Mouse (Mus musculus) cerebellum, adult 9-10 months (tissue): ENCODE results near the gene Bysl.
A peak's percentile ranks its signal among the peaks of the same experiment; 100 is the strongest.

Experiments
- DNase-seq: peaks from one replicate; pipeline ENCODE4 v3.0.0; 2022

Gene Bysl

DNA sequence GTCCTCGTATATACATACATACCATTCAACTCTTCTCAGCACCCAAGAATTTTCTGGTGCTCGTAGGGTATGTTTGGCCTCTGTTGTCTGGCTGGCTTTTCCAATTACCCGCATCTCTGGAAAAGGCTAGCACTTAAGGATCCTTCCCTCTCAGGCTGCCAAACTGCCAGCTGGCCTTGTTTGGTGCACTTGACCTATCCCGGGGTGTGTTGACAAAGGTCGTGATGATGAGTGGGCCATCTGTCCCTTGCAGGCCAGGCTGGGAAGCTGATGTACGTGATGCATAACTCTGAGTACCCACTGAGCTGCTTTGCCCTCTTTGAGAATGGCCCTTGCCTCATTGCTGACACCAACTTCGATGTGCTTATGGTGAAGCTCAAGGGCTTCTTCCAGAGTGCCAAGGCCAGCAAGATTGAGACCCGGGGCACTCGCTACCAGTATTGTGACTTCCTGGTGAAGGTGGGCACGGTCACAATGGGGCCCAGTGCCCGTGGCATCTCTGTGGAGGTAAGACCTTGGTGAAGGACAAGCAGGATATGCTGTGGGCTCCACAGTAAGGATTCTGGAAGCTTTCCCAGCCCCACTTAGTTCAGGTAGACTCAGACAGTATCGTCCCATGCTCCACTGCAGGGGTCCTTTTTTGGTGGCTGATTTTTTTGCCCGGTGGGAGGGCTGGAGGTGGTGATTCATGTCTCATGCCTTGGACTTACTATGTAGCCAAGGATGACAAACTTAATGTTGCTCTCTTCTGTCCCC, 7.4 kb upstream of the Bysl start:
- DNase-seq: no peak

DNA sequence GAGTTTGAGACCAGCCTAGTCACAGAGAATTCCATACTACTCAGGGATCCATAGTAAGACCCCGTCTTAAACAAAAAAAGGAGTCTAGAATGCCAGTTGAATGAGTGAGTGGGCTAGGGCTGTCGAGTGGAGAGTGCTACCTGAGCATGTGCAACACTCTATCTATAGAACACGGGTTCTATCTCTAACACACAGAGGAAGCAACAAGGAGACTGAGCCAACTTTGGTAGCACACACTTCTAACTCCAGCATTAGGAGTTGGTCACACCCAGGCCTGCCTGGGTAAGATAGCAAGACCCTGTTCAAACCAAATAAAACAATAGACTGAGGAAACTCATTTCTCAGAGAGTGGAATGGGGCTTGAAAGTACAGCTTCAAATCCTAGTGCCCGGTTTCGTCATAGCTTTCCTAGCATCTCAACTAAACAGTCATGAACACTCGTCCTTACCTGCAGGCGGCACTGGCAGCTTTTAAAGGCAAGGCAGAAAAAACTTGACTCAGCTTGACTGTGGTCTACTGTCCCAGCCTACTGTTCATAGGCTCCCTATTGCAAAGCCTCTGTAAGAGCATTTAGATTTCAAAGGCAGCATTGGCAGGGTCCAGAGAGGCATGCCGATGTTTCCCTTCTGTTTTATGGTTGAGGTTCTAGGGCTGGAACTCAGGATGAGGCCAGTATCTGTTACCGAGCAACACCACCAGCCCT, 6.5 kb upstream of the Bysl start:
- no peak for DNase-seq

DNA sequence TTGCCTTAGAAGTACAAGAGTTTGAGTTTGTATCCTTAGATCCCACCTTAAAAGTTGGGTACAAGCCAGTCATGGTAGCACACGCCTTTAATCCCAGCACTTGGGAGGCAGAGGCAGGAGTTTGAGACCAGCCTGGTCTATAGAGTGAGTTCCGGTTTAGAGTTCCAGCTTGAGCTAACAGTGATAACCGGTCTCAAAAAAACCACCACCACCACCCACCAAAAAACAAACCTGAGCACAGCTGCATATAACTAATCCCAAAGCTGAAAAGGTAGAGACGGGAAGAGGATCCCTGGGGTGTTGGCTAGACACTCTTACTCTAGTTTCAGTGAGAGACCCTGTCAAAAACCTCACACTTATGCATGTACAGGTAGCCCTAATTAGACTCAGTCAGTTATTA, 5.4 kb upstream of the Bysl start:
- no peak for DNase-seq

DNA sequence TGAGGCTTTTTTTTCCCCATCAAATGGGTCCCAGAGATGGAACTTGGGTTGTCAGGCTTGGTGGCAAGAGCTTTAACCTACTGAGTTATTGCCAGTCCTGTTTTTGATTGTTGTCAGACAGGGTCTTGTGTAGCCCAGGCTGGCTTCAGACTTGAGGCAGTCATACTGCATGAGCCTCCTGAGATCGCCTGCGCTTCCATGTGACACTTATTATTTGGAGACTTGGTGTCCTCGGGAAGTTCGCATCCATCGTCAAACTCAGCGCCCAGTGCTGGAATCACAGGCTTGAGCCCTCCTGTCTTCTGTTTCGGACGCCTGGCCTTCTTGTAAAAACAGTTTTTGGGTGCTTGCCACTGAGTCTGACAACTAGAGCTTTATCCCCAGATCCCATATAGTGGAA, 4.8 kb upstream of the Bysl start:
- DNase-seq: no peak

DNA sequence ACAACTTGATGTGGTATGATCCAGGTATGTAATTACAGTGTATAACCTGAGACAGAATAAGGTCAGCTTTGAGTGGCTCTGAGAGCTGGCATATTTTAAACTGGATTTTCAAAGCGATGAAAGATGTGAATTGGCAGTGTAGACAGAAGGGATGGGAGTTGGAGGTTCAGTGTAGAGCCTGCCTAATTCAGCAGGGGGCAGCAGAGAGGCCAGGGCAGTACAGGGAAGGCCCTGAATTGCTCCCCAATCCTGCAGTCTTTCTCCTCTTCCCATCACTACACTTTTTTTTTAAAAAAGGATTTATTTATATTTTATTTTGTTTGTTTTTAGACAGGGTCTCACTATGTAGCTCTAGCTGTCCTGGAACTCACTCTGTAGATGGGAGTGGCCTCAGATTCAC, 2.7 kb upstream of the Bysl start:
- no peak for DNase-seq

DNA sequence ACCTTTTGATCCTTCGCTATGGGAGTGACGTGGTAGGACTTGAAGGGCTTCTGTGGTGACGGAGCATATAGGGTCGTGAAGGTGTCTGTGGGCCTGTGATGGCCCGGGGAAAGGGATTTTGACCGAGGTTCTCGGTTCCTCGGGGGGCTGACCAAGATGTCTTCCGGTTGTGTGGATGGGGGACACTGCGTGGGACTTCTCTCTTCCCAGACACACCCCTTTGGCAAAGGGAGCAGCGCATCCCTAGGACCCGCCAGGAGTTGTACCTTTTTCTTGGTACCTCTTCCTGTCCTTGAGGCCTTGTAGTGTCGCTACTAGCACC, 330 bp upstream of the Bysl start:
- no peak for DNase-seq

DNA sequence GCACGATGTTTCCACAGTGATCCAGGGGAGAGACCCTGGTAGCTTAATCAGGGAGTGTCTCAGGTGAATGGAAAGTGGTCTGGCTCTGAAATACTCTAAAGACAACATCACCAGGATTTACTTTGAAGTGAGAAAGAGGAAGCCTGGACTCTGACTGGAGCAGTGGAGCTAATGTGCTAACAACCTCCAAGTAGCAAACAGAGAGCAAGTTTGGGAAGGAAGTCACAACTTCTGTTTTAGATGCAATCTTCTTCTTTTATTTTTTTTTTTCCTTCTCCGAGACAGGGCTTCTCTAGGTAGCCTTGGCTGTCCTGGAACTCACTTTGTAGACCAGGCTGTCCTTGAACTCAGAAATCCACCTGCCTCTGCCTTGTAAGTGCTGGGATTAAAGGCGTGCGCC, 2.1 kb downstream of the Bysl start:
- no peak for DNase-seq

DNA sequence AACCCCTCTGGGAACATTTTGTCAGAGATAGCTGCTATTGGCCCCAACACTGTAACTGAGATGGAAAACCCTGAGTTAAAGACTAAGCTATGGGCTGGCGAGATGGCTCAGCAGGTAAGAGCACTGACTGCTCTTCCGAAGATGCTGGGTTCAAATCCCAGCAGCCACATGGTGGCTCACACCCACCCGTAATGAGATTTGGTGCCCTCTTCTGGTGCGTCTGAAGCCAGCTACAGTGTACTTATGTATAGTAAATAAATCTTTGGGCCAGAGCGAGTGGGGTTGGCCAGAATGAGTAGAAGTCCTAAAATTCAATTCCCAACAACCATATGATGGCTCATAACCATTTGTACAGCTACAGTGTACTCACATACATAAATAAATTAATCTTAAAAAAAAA, 5.1 kb downstream of the Bysl start:
- DNase-seq: no peak

DNA sequence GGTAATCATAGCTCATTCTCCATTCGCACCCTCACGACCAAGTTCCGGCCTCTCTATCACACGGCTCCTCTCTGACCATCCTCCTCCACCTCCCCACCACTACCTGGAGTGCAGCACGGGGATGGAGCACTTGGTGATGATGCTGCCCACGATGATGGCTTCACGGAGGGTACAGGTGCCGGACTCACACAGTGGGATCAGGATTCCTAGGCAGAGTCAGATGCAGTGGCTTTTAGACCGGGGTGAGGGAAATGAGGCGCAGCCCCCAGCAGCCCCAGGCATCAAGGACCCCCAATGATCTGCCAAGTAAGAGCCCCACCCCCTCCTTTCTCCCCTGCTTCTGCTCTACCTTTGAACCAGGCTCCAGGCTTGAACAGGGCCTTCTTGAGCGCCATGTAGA, 9.0 kb downstream of the Bysl start:
- peak; percentile 0 for DNase-seq

DNA sequence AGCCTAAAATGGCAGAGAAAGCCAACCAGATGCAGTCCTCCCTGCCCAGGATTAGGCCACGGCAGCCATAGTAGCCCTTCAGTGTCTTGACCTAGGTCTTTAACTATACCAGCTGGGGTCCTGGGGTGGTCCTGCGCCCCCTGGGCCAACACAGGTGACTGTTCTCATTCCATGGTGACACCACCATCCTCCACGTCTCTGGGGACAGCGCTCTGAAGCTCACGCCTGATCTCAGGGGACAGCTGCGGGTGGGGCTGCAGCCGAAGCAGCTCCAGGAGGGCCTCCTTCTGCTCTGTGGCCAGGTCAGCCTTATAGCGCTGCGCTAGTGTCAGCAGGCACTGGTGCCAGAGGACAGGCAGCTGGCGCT, 9.9 kb downstream of the Bysl start:
- DNase-seq: peak; percentile 1

DNA sequence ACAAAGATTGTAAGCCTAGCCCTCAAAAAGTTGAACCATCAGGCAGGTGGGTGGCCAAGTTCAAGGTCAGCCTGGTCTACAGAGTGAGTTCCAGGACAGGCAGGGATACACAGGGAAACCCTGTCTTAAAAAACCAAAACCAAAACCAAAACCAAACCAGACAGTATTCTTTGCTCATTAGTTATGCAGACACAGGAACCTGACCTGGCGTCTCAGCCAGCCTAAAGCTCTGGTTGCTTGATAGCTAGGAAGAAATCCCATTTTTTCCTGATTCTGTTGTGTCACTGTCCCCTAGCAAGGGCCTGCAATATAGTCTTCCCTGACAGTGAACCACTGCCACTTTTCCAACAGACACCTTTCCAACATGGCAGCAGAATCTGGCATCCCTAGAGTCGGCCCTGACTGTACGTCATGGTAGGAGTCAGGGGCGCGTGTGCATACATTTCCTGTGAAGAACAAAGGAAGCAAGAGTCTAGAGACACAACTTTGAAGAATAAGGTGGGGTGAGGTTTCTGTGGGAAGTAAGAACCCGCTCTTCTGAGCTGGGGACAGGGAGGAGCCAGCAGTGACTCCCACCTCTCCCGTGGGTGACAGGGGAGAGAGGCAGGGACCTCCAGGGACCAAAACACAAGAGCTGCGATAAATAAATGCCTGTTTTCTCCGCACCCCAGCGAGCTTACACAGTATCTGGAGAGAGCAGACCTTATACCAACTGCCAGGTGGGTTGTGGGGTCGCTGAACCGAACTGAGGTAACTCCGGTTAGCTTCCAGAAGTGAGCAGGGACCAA, 10.5 kb downstream of the Bysl start:
- DNase-seq: peak; percentile 3

DNA sequence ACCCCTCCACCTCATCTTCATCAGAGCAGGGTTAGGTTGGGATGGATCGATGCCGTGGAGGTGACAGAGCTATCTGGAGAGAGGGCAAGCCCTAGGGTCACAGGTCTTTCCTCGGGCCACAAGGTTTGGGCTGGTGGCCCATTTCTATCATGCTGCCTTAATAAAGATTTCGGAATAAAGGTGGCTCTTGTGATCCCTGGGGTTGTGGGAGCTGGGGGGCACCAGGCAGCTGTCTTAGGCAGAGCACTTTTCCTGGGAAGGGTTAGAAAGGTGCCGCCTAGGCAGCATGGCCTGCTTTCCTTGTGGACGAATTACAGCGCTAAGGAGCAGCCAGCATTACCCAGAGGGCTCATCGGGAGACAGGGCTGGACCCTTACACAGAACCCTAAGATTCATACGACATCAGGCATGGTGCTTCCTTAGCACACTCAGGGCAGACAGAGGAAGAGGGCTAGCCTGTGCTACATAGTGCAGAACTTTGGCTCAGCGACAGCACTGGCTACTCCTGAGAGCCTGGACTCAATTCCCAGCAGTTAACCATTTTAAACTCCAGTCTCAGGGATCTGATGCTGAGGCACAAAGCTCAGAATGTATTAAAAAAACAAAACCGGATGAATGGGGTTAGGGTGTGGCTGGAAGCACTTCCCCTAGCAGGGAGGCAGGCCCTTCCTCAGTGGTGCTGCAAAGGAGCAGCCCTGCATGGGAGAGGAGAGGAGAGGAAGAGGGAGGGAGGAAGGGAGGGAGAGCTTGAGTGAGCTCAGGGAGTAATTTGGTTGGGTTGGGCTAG, 11.6 kb downstream of the Bysl start:
- peak; percentile 4 for DNase-seq

DNA sequence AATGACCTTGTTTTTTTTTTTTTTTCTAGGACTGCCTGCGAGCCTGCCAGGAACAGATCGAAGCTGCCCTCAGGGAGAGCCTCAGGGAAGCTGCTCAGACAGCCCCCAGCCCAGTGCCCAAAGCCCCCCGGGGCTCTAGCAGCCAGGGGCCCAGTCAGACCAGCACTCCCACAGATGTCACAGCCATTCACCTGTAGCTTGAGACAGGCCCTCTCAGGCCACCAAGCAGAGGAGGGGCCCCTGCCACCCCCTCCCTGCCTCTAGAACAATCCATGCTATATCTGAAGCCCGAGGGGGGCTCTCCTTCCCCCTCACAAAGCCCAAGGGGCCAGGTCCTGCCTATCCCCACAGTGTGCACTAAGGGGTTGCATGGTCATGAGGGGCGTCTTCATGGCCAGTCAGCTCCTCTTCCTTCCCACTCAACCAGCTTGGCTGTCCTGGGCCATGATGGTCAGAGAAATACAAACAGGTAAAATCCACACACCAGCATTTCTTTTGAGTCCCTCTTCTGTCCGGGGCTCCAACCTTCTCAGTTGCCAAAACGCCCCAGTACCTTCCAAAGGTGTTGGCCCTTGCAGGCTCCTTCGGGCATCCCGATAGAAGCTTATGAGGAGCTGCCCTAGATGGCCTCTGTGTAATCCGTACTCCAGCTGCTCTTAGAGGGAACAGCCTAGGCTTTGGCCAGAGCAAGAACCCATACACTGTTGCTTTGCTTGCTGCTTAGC, 12.6 kb downstream of the Bysl start:
- DNase-seq: peak; percentile 12

DNA sequence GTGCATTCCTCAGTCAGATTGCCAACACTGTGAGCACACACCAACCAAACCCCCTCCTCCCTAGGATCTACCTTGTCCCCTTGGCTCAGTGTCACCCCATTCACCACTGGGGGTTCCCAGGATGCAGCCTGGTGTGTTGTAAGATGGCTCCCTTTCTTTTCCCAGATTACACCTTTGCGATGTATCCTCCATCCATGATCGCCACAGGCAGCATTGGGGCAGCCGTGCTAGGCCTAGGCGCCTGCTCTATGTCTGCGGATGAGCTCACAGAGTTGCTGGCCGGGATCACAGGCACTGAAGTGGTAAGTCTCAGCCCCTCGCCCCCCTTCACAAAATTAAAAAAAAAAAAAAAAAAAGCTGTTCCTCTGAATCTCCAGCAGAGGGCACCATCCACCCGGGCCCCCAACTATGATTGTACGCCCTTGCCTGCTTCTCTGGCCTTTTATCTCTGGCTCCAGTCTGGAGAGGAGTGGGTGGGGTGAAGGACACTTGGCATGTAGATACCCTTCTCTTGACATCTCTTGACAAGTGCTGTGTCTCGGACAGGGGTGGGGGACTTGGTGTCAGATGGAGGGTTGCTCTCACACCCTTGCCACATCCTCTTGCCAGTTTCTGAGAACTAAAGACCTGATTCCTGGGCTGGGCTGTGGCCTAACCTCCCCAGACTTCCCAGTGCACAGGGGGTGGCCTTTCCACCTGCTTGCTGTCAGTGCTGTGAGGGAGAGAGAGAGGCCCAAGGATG, 13.3 kb downstream of the Bysl start:
- DNase-seq: peak; percentile 43

DNA sequence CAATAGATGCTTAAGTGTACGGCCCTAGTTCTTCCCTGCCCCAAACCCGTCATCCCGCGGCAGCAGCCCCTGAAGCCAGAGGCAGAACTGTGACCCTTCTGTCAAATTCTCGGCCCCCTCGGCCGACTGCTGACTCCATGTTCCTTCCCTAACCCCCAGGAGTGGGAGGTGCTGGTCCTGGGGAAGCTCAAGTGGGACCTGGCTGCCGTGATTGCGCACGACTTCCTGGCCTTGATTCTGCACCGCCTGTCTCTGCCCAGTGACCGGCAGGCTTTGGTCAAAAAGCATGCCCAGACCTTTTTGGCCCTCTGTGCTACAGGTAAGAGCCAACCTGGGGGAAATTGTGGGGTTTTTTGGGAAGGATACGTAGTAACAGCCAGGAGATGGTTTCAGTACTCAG, 14.0 kb downstream of the Bysl start:
- DNase-seq: peak; percentile 19

DNA sequence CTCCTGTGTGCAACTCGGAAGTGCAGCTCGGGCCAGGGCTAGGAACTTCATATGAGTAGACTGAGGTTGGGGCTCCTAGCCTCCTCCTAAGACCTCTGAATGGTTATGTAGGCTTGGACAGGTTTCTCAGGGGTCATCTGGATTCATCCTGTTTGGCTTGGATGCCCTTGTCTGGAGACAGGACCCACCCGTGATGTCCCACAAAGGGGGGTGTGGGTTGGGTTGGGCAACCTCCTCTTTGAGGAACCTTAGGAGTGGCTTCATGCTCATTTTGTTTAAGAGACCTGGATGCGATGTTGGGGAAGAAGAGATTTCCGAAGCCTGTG, 14.5 kb downstream of the Bysl start:
- no peak for DNase-seq

DNA sequence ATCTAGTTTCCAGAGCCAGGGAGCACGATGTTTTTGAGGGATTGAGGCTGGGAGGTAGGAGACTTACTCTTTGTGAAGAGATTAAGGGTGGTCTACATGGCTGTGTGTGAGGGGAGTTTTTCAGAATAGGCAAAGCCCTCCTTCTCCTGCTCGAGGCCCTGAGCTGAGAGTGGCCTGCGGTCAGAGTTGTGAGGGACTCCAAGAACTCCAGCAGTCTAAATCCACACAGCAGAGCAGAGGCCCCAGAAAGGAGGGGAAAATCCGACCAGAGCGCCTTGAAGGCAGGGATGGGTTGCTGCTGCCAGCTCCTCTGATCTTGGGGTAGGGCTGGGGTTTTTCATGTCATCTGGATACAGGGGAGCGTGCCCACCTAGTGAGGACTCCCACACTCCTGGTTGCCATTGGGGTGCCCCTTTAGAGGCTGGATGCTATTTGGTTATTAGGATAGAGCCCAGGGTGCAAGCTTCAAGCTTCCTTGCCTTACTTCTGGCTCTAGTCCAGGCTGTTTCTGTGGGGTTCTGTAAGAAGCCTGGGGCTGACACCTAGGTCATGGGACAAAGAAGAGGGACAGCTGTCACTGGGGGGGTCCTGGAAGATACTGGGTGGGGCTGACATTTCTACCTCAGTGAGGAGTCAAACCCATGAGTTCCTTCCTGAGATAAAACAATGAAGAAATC, 15.0 kb downstream of the Bysl start:
- peak; percentile 19 for DNase-seq

DNA sequence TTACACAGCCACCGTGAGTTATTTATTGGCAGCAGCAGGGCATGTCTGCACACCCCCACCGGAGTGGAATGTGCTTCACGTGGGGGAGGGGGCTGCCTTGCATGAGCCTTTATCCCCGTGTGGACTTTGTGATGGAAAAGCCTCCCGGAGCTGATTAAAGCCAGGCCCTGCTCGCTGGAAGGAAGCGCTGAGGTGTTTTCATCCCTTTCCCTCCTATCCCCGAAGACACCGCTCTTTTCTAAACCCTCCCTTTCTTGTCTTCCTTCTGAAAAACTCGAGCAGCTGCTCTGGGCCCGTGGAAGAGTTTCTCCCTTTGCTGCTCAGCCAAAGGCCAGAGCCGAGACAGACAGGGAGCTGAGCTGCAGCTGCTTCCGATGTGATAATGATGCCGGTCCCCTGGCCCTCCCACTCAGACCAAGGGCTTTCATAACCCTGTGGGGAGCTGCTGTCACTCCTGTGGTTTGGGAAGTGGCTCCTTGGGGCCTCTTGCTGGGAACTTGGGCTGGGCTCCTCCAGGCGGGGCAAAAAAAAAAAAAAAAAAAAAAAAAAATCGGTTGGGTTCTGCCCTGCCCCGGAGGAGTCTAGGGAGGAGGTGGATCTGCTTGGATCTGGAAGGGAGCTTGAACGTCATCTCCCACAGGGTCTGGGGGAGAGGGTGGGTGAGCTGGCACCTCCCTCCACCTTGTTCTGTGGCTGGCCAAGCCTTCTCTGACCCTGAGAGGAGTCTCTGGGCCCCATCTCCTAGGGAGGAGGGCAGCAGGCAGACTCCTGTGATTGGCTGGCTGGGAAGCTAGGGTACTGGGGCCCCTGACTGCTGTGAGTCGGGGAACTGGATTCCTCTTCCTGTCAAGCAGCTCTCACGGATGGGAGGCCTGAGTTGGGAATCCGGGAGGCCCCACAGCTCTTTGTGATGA, 15.8 kb downstream of the Bysl start:
- peak; percentile 19 for DNase-seq

DNA sequence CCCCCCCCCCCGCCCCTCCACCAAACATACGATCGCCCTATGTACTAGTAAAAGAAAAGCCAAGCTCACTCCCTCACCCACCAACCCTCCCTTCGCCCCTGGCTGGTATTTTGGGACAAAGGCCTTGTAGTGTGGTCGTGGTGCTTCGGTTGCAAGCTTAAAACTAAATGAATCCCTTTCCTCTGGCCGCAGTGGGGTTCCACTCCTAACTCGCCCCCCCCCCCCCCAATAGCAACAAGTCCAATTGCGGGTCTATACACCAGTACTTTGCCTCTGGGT, 16.4 kb downstream of the Bysl start:
- no peak for DNase-seq

DNA sequence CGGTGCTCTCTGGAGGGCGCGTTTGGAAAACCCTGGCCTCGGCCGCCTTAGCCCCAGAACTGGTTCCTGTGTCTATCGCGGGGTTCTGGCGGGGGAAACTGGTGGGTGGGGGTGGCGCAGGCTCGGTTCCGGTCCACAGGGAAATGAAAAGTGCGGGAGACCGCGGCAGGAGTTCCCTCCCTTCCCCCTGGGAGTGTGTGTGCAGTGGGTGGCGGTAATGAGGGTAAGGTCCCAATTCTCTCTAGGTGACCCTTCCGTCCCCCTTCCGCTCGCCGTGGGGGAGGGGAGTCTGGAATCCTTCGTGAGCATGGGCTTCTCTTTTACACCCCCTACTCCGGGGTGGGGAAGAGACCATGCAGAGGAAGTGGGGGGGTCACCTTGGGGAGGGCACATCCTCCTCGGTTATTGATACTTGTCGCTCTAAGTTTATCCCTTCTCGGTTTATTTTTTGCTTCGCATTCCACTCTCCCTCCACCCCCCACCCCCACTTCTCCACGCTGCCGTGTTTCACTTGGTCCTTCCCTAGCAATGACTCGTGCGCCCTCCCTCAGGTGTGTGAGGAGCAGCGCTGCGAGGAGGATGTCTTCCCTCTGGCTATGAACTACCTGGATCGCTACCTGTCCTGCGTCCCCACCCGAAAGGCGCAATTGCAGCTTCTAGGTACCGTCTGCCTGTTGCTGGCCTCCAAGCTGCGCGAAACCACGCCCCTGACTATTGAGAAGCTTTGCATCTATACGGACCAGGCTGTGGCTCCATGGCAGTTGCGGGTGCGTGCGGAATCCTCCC, 16.9 kb downstream of the Bysl start:
- DNase-seq: peak; percentile 58
